ENCODE assay signal across 9 mouse cellular contexts in the genomic region with DNA sequence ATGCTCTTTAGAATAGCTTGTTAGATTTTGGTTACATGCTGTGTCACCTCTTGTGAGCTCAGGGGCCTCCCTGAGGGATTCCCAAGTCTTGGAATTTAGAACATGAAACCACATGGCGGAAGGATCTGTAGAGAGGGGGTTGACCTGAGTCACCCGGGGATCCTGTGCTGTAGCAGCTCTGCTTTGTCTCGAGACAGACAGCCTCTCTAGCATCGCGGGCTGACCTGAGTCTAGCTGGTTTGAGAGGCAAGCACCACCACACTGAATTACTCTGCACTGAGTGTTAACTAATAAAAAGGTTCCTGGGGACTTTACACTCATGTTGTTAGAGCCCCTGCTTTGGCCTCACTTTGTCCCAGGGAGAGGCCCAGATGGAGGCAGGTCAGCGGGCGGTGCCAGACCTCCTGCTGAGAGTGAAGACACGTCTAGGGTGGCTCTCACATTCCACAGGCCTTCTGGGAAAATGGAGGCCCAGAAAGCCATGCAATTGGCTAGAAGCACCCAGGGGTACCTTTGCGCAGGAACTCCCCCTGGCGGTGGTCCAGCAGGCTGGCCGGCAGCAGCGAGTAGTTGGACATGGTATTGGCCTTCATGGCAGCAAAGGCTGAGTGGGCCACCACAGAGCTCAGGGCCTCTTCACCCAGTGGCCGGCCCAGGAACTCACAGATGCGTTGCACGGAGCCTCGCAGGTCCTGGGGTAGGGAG. TPM values are rescaled to one million over a fixed set of nuclear protein-coding genes. Genes with fewer than 3 reads are reported as not detected.
A peak's percentile ranks its signal among the peaks of the same experiment; 100 is the strongest.
DNase-seq lines count a peak whose midpoint lies in the region; ATAC-seq lines count a peak whose summit lies in the region.
"Had no signal": no experiment of that assay in that cellular context is flagged by ENCODE, and none has a peak within 500 bp of the region (broad histone marks: within the 10 kb centered on the region; RNA-seq: fewer than 3 reads in every experiment).

No protein-coding gene starts in this region.

- peak overlapping the region; percentile 77 for H3K27ac ChIP-seq in embryonic facial prominence, embryonic 10.5 days (replicated peaks)
- peak overlapping the region; percentile 47; the same call in 1 of the 2 replicates for H3K27ac ChIP-seq in kidney, embryonic 16.5 days (ENCODE audit: low read length)

- H3K27me3 ChIP-seq in embryonic facial prominence, embryonic 10.5 days (replicated peaks; ENCODE audit: low read depth, poor library complexity, severe bottlenecking): no peaks in the 10 kb centered on the region
- no peaks in the 10 kb centered on the region for H3K27me3 ChIP-seq in kidney, embryonic 16.5 days (ENCODE audit: insufficient read depth, low read length)

- no peaks in the 10 kb centered on the region for H3K9me3 ChIP-seq in embryonic facial prominence, embryonic 10.5 days
- H3K9me3 ChIP-seq in kidney, embryonic 16.5 days (ENCODE audit: low read length): no peaks in the 10 kb centered on the region

- peaks cover 42% of the 10 kb centered on the region for H3K36me3 ChIP-seq in embryonic facial prominence, embryonic 10.5 days (replicated peaks)
- peaks cover 17% of the 10 kb centered on the region for H3K36me3 ChIP-seq in kidney, embryonic 16.5 days (ENCODE audit: insufficient read depth, low read length)

- peaks cover 23% of the 10 kb centered on the region for H3K4me1 ChIP-seq in embryonic facial prominence, embryonic 10.5 days
- peaks cover 12% of the 10 kb centered on the region for H3K4me1 ChIP-seq in kidney, embryonic 16.5 days (ENCODE audit: insufficient read depth, low read length)

- ATAC-seq in CD4-positive, CD25-positive, alpha-beta regulatory T cell, adult 4 months: no peak
- peak; percentile 33 for ATAC-seq in kidney, embryonic 16.5 days (ENCODE audit: low FRiP score, low TSS enrichment)
- peak; percentile 80 for ATAC-seq in megakaryocyte, adult 5-6 weeks (ENCODE audit: poor library complexity, severe bottlenecking)

- WGBS in embryonic facial prominence, embryonic 10.5 days: 14% methylated on average over 16 of the region's 16 CpGs
- 15% methylated on average over 16 of the region's 16 CpGs for WGBS in kidney, embryonic 16.5 days

- no peak overlapping the region for H3K4me2 ChIP-seq in kidney, embryonic 16.5 days (replicated peaks; ENCODE audit: low read depth, low read length)

- no peak overlapping the region for H3K9ac ChIP-seq in kidney, embryonic 16.5 days (replicated peaks; ENCODE audit: low read length)

- peak; percentile 58 for DNase-seq in CD4-positive, CD25-positive, alpha-beta regulatory T cell, adult 2 months (ENCODE audit: low read depth, low spot score)
- peak; percentile 53 for DNase-seq in 3T3-L1 (ENCODE audit: low read depth, low spot score)
- DNase-seq in embryonic facial prominence, embryonic 10.5 days (ENCODE audit: low spot score): peak; percentile 83
- DNase-seq in thymus, postnatal 14 days: peak; percentile 68
- no peak for DNase-seq in layer of hippocampus, adult 18-20 months (ENCODE audit: low spot score in 2 of 2)

- H3K4me3 ChIP-seq in embryonic facial prominence, embryonic 10.5 days: peak overlapping the region; percentile 23; the same call in 1 of the 2 replicates
- no peak overlapping the region for H3K4me3 ChIP-seq in kidney, embryonic 16.5 days (ENCODE audit: low read length)

RNA-seq across cellular contexts. Expression of a gene that starts 5.3 kb away (rescaled TPM):
- not detected for polyA plus RNA-seq in CD4-positive, CD25-positive, alpha-beta regulatory T cell, adult 4 months (2017; shearing (Covaris generic))
- polyA plus RNA-seq in embryonic facial prominence, embryonic 10.5 days (2016; fragmentation: Nextera tagmentation; extraction: Ambion mirVana): 0.22 TPM in 1 of 2 replicates, not detected in the other
- not detected in 2 replicates for polyA plus RNA-seq in kidney, embryonic 16.5 days (2015; fragmentation: Nextera tagmentation; extraction: Ambion mirVana)
- total RNA-seq in megakaryocyte, adult 5-6 weeks (2015): not detected in 2 replicates
- total RNA-seq in megakaryocyte, adult 5-6 weeks (2017): not detected in 2 replicates
- not detected for total RNA-seq in layer of hippocampus, adult 18-20 months (2021)
- total RNA-seq: heart, postnatal 14 days had no signal

RNA-seq across cellular contexts. Expression of a gene that starts 9.9 kb away (rescaled TPM):
- polyA plus RNA-seq in CD4-positive, CD25-positive, alpha-beta regulatory T cell, adult 4 months (2017; shearing (Covaris generic)): not detected
- polyA plus RNA-seq in embryonic facial prominence, embryonic 10.5 days (2016; fragmentation: Nextera tagmentation; extraction: Ambion mirVana): 1.8 and 2.2 TPM in 2 replicates
- polyA plus RNA-seq in kidney, embryonic 16.5 days (2015; fragmentation: Nextera tagmentation; extraction: Ambion mirVana): 1.1 and 1.2 TPM in 2 replicates
- total RNA-seq in megakaryocyte, adult 5-6 weeks (2015): 0.18 and 0.29 TPM in 2 replicates
- total RNA-seq in megakaryocyte, adult 5-6 weeks (2017): 0.12 and 0.22 TPM in 2 replicates
- total RNA-seq in layer of hippocampus, adult 18-20 months (2021): under 1 TPM; 0.25 to 0.27 TPM

RNA-seq across cellular contexts. Expression of a gene that starts 13.1 kb away (rescaled TPM):
- polyA plus RNA-seq in CD4-positive, CD25-positive, alpha-beta regulatory T cell, adult 4 months (2017; shearing (Covaris generic)): 10 to 100 TPM; 15.2 to 21.1 TPM
- polyA plus RNA-seq in embryonic facial prominence, embryonic 10.5 days (2016; fragmentation: Nextera tagmentation; extraction: Ambion mirVana): 41.5 and 42.1 TPM in 2 replicates
- polyA plus RNA-seq in kidney, embryonic 16.5 days (2015; fragmentation: Nextera tagmentation; extraction: Ambion mirVana): 36.2 and 36.7 TPM in 2 replicates
- 14.6 and 21.2 TPM in 2 replicates for total RNA-seq in megakaryocyte, adult 5-6 weeks (2015)
- 13.7 and 15.7 TPM in 2 replicates for total RNA-seq in megakaryocyte, adult 5-6 weeks (2017)
- 10 to 100 TPM; 35.8 to 37.2 TPM for total RNA-seq in layer of hippocampus, adult 18-20 months (2021)

RNA-seq across cellular contexts. Expression of a gene that starts 15.6 kb away (rescaled TPM):
- 1,000 to 10,000 TPM; 2,369 to 2,427 TPM for polyA plus RNA-seq in CD4-positive, CD25-positive, alpha-beta regulatory T cell, adult 4 months (2017; shearing (Covaris generic))
- polyA plus RNA-seq in embryonic facial prominence, embryonic 10.5 days (2016; fragmentation: Nextera tagmentation; extraction: Ambion mirVana): 1,168 and 1,206 TPM in 2 replicates
- 1,042 and 1,047 TPM in 2 replicates for polyA plus RNA-seq in kidney, embryonic 16.5 days (2015; fragmentation: Nextera tagmentation; extraction: Ambion mirVana)
- 1,249 and 1,272 TPM in 2 replicates for total RNA-seq in megakaryocyte, adult 5-6 weeks (2015)
- total RNA-seq in megakaryocyte, adult 5-6 weeks (2017): 1,058 and 1,261 TPM in 2 replicates
- total RNA-seq in layer of hippocampus, adult 18-20 months (2021): 100 to 1,000 TPM; 359 to 364 TPM

RNA-seq across cellular contexts. Expression of a gene that starts 26.0 kb away (rescaled TPM):
- 1 to 10 TPM; 7.4 to 8.8 TPM for polyA plus RNA-seq in CD4-positive, CD25-positive, alpha-beta regulatory T cell, adult 4 months (2017; shearing (Covaris generic))
- polyA plus RNA-seq in embryonic facial prominence, embryonic 10.5 days (2016; fragmentation: Nextera tagmentation; extraction: Ambion mirVana): 3.6 and 4.3 TPM in 2 replicates
- 4.1 and 4.3 TPM in 2 replicates for polyA plus RNA-seq in kidney, embryonic 16.5 days (2015; fragmentation: Nextera tagmentation; extraction: Ambion mirVana)
- total RNA-seq in megakaryocyte, adult 5-6 weeks (2015): 3.3 and 4.1 TPM in 2 replicates
- 3.9 and 5.9 TPM in 2 replicates for total RNA-seq in megakaryocyte, adult 5-6 weeks (2017)
- total RNA-seq in layer of hippocampus, adult 18-20 months (2021): 10 to 100 TPM; 47.6 to 50.2 TPM

Comparison
In these comparisons a context has a peak if more than half of its experiments do, and no peak if none do; other contexts are left out.
1. DNase-seq: peak in CD4-positive, CD25-positive, alpha-beta regulatory T cell, adult 2 months (single experiment), 3T3-L1 (single experiment), embryonic facial prominence, embryonic 10.5 days (single experiment) and thymus, postnatal 14 days (single experiment); none in layer of hippocampus, adult 18-20 months (0 of 2).